Mouse (Mus musculus) lung, postnatal 0 days (tissue): Measurements from ENCODE around the gene Nav1.

Experiments
- CTCF ChIP-seq: IDR thresholded peaks from 2 replicates; pipeline ENCODE4 v1.5.1; 2016; ENCODE audit warnings: antibody characterized with exemption, mild to moderate bottlenecking
- EP300 ChIP-seq: IDR thresholded peaks from 2 replicates; pipeline ENCODE4 v1.6.1; 2016; ENCODE audit warnings: antibody characterized with exemption, mild to moderate bottlenecking, control low read depth

GRCm38 (mm10) chr1:135562982-135563650 is 44.0 kb downstream of the Nav1 start:
- TF ChIP-seq EP300: no peak
- TF ChIP-seq CTCF: no peak
